Mouse (Mus musculus): ENCODE data around the gene Elp4. TPM values are rescaled to one million over a fixed set of nuclear protein-coding genes. Genes with fewer than 3 reads are reported as not detected.

The Elp4 gene
- polyA plus RNA-seq, 1 experiment from 2014 or later, result 56.5 TPM

DNA sequence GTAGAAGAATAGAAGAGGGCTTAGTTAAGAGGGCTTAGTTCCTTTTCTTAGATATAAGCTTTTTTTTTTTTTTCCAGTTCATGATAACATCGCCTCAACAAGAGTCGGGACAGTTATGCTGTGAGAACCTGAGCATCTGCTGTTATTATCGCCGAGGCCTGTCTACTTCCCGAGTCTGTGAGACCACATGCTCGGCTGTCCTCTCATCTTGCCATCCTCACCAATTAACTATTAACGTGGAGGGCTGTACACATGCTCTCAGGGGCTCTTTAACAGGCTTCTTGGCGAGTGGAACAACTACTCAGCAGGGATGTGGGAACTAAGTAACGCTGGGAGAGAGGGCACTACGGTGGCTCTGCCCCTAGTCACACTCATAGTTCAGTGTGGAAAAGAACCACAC is 99.9 kb downstream of the Elp4 start:
- no peaks in the 10 kb centered on the region for H3K27me3 ChIP-seq (ENCODE audit: control insufficient read depth, insufficient read depth, low read length)
- DNase-seq (ENCODE audit: low spot score) (no peak), ATAC-seq (replicated peaks; ENCODE audit: insufficient number of reproducible peaks, low FRiP score, low TSS enrichment, low read depth) (no peak)
- no peak overlapping the region for H3K4me2 ChIP-seq (ENCODE audit: low read depth, low read length)
- H3K4me1 ChIP-seq (ENCODE audit: control insufficient read depth, insufficient read depth, low read length), result no peaks in the 10 kb centered on the region
- H3K9me3 ChIP-seq (replicated peaks; ENCODE audit: control insufficient read depth, low read length), result no peaks in the 10 kb centered on the region
- H3K4me3 ChIP-seq (ENCODE audit: low read depth, low read length), result no peak overlapping the region
- H3K36me3 ChIP-seq (replicated peaks; ENCODE audit: control insufficient read depth, insufficient read depth, low read depth, low read length), result no peaks in the 10 kb centered on the region
- no peak overlapping the region for H3K27ac ChIP-seq (replicated peaks; ENCODE audit: low read depth, low read length)
- WGBS, result 51% methylated on average over 10 of the region's 10 CpGs
- H3K9ac ChIP-seq (replicated peaks; ENCODE audit: low read length), result no peak overlapping the region

DNA sequence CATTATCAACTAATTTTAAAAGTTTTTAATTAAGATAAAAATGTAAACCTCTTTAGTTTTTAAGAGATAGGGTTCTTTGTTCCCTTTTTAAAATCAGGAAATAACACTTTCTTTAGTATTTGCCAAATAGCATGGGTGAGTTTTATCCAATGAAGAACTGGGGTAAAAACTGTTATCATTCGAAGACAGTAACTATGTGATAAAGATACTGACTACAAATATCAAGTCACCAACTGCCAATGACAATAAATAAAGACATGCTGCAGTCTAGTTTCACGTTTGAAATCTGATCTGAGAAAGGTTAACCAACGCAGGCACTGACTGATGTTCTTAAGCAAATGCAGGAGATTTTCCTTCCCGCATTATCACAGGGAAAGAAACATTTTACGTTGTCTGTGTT is 100.9 kb downstream of the Elp4 start:
- Histone ChIP-seq H3K4me2 (ENCODE audit: low read depth, low read length) (no peak overlapping the region), H3K27ac (replicated peaks; ENCODE audit: low read depth, low read length) (no peak overlapping the region), H3K9me3 (replicated peaks; ENCODE audit: control insufficient read depth, low read length) (no peaks in the 10 kb centered on the region), H3K36me3 (replicated peaks; ENCODE audit: control insufficient read depth, insufficient read depth, low read depth, low read length) (no peaks in the 10 kb centered on the region), H3K27me3 (ENCODE audit: control insufficient read depth, insufficient read depth, low read length) (no peaks in the 10 kb centered on the region), H3K4me3 (ENCODE audit: low read depth, low read length) (no peak overlapping the region), H3K9ac (replicated peaks; ENCODE audit: low read length) (no peak overlapping the region), H3K4me1 (ENCODE audit: control insufficient read depth, insufficient read depth, low read length) (no peaks in the 10 kb centered on the region)
- DNase-seq (ENCODE audit: low spot score) (no peak), ATAC-seq (replicated peaks; ENCODE audit: insufficient number of reproducible peaks, low FRiP score, low TSS enrichment, low read depth) (no peak)
- WGBS, result 38% methylated on average over 5 of the region's 5 CpGs

DNA sequence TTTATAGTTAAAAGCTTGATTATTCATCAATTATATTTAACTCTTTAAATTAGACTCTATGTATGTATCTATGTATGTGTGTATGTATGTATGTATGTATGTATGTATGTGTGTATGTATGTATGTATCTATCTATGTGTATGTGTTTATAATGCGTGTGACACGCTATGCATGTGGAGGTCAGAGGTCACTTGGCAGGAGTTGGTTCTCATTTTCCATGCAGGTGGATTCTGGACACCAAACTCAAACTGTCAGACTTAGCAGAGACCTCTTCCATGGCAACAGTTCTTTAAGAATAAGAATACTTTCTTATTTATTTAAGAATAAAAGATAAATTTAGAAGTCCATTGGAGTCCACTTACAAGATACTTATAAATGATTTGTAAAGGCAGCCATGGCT is 101.5 kb downstream of the Elp4 start:
- Histone ChIP-seq H3K27me3 (ENCODE audit: control insufficient read depth, insufficient read depth, low read length) (no peaks in the 10 kb centered on the region), H3K4me2 (ENCODE audit: low read depth, low read length) (no peak overlapping the region), H3K27ac (replicated peaks; ENCODE audit: low read depth, low read length) (no peak overlapping the region), H3K4me1 (ENCODE audit: control insufficient read depth, insufficient read depth, low read length) (no peaks in the 10 kb centered on the region), H3K9ac (replicated peaks; ENCODE audit: low read length) (no peak overlapping the region), H3K9me3 (replicated peaks; ENCODE audit: control insufficient read depth, low read length) (no peaks in the 10 kb centered on the region), H3K36me3 (replicated peaks; ENCODE audit: control insufficient read depth, insufficient read depth, low read depth, low read length) (no peaks in the 10 kb centered on the region), H3K4me3 (ENCODE audit: low read depth, low read length) (no peak overlapping the region)
- ATAC-seq (replicated peaks; ENCODE audit: insufficient number of reproducible peaks, low FRiP score, low TSS enrichment, low read depth) (no peak), DNase-seq (ENCODE audit: low spot score) (no peak)
- WGBS, result 94% methylated on average over 2 of the region's 2 CpGs

DNA sequence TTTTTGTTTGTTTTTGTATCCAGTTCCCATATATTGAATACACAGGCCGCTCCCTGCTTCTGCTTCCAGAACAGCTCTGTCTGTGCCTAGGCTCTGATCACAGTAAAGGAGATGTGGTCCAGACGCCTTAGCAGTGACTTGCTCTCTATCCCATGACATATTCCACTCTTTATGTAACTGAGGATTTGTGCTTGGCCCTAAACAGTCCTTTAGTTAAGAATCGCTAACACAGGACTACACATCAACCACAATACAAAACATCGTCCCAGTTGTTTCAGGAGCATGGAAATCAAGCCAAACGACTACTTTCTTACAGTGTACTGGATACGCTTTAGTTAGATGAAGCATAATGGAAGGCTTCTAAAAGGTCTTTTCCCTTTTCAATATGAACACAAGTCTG is 102.8 kb downstream of the Elp4 start:
- Histone ChIP-seq H3K27ac (replicated peaks; ENCODE audit: low read depth, low read length) (no peak overlapping the region), H3K36me3 (replicated peaks; ENCODE audit: control insufficient read depth, insufficient read depth, low read depth, low read length) (no peaks in the 10 kb centered on the region), H3K4me3 (ENCODE audit: low read depth, low read length) (no peak overlapping the region), H3K9ac (replicated peaks; ENCODE audit: low read length) (no peak overlapping the region), H3K9me3 (replicated peaks; ENCODE audit: control insufficient read depth, low read length) (no peaks in the 10 kb centered on the region), H3K4me1 (ENCODE audit: control insufficient read depth, insufficient read depth, low read length) (no peaks in the 10 kb centered on the region), H3K4me2 (ENCODE audit: low read depth, low read length) (no peak overlapping the region), H3K27me3 (ENCODE audit: control insufficient read depth, insufficient read depth, low read length) (no peaks in the 10 kb centered on the region)
- ATAC-seq (replicated peaks; ENCODE audit: insufficient number of reproducible peaks, low FRiP score, low TSS enrichment, low read depth), result no peak
- 79% methylated on average over 6 of the region's 6 CpGs for WGBS
- DNase-seq (ENCODE audit: low spot score), result no peak

DNA sequence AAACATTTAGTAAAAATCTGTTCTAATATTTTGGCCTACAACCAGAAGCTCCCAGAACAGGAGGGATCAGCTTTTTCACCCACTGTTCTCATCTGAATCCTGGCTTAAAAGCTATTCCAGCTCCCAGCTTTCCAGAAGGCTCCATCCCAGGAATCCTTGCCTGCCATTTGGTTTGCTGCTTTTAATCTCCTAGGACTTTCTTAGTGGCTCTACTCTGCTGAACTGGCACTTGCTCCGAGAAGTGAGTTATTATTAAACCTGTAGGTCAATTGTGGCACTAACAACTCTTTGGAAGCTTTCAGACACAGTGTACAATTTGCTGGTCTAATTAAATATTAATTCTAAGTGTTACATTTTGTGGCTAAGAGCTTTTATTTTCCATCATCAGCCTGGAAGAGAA is 103.7 kb downstream of the Elp4 start:
- Histone ChIP-seq H3K4me3 (ENCODE audit: low read depth, low read length) (no peak overlapping the region), H3K36me3 (replicated peaks; ENCODE audit: control insufficient read depth, insufficient read depth, low read depth, low read length) (no peaks in the 10 kb centered on the region), H3K27ac (replicated peaks; ENCODE audit: low read depth, low read length) (no peak overlapping the region), H3K4me1 (ENCODE audit: control insufficient read depth, insufficient read depth, low read length) (no peaks in the 10 kb centered on the region), H3K27me3 (ENCODE audit: control insufficient read depth, insufficient read depth, low read length) (no peaks in the 10 kb centered on the region), H3K9ac (replicated peaks; ENCODE audit: low read length) (no peak overlapping the region), H3K4me2 (ENCODE audit: low read depth, low read length) (no peak overlapping the region), H3K9me3 (replicated peaks; ENCODE audit: control insufficient read depth, low read length) (no peaks in the 10 kb centered on the region)
- ATAC-seq (replicated peaks; ENCODE audit: insufficient number of reproducible peaks, low FRiP score, low TSS enrichment, low read depth) (no peak), DNase-seq (ENCODE audit: low spot score) (no peak)
- whole genome bisulfite sequencing, result 50% methylated on average over 1 of the region's 1 CpGs

DNA sequence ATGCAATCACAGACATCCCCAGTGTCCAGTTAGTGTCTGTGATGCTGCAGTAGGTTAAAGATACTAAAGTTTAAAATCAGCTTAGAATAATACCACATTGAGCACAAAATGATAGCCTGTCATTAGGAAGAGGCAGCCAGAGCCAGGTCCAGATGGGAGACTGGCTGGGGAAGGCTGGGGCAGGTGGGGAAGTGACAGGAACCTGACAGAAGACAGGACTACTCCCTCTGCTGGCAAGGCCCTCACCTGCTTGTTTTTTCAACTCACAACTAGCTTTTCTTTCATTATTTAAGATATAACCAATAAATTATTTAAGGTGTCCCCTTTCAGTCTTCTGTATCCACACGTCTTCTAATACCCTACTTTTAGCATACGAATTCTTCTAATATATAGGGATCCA is 104.5 kb downstream of the Elp4 start:
- Histone ChIP-seq H3K4me2 (ENCODE audit: low read depth, low read length) (no peak overlapping the region), H3K4me1 (ENCODE audit: control insufficient read depth, insufficient read depth, low read length) (no peaks in the 10 kb centered on the region), H3K9me3 (replicated peaks; ENCODE audit: control insufficient read depth, low read length) (no peaks in the 10 kb centered on the region), H3K9ac (replicated peaks; ENCODE audit: low read length) (no peak overlapping the region), H3K27me3 (ENCODE audit: control insufficient read depth, insufficient read depth, low read length) (no peaks in the 10 kb centered on the region), H3K27ac (replicated peaks; ENCODE audit: low read depth, low read length) (no peak overlapping the region), H3K4me3 (ENCODE audit: low read depth, low read length) (no peak overlapping the region), H3K36me3 (replicated peaks; ENCODE audit: control insufficient read depth, insufficient read depth, low read depth, low read length) (no peaks in the 10 kb centered on the region)
- DNase-seq (ENCODE audit: low spot score) (peak; percentile 23), ATAC-seq (replicated peaks; ENCODE audit: insufficient number of reproducible peaks, low FRiP score, low TSS enrichment, low read depth) (no peak)
- WGBS, result 69% methylated on average over 2 of the region's 2 CpGs

DNA sequence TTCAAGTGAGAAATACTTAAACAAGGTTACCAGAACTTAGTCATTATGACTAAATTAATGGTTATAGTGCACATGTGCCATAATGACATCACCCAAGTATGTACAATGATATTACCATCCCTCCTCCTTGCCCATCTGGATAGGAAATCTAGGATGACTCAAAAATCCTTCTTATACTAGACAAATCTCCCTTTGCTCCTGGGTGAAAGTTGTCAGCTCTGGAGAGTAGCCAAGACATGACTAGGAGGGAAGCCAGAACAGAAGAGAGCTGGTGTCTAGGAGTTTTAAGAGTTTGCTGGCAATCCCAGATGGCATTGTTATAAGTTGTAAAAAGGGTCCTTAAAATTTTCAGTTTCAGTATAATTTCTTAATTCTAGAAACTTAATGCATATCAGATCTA is 106.5 kb downstream of the Elp4 start:
- Histone ChIP-seq H3K36me3 (replicated peaks; ENCODE audit: control insufficient read depth, insufficient read depth, low read depth, low read length) (no peaks in the 10 kb centered on the region), H3K9ac (replicated peaks; ENCODE audit: low read length) (no peak overlapping the region), H3K9me3 (replicated peaks; ENCODE audit: control insufficient read depth, low read length) (no peaks in the 10 kb centered on the region), H3K4me1 (ENCODE audit: control insufficient read depth, insufficient read depth, low read length) (no peaks in the 10 kb centered on the region), H3K27ac (replicated peaks; ENCODE audit: low read depth, low read length) (no peak overlapping the region), H3K4me2 (ENCODE audit: low read depth, low read length) (no peak overlapping the region), H3K27me3 (ENCODE audit: control insufficient read depth, insufficient read depth, low read length) (no peaks in the 10 kb centered on the region), H3K4me3 (ENCODE audit: low read depth, low read length) (no peak overlapping the region)
- DNase-seq (ENCODE audit: low spot score), result no peak
- no peak for ATAC-seq (replicated peaks; ENCODE audit: insufficient number of reproducible peaks, low FRiP score, low TSS enrichment, low read depth)

DNA sequence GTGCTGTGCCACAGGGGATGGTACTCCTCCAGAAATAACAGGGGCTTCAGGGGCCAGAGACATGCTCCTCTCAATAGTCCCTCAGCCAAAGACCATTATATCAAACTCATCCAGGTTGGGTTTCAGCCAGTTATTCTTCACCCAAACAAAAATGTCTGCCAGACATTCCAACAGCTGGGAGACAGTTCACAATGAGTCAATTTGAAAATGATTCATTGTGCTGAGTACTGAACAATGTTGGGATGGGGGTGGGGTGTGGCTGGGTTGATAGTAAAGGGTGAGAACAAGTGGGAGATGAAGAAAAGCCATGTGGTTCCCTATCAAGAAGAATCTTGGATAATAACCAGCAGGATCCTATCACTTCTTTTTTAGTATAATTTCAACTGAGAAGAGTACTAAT is 108.3 kb downstream of the Elp4 start:
- H3K27me3 ChIP-seq (ENCODE audit: control insufficient read depth, insufficient read depth, low read length), result no peaks in the 10 kb centered on the region
- H3K4me3 ChIP-seq (ENCODE audit: low read depth, low read length), result no peak overlapping the region
- no peak overlapping the region for H3K9ac ChIP-seq (replicated peaks; ENCODE audit: low read length)
- DNase-seq (ENCODE audit: low spot score) (no peak), ATAC-seq (replicated peaks; ENCODE audit: insufficient number of reproducible peaks, low FRiP score, low TSS enrichment, low read depth) (no peak)
- H3K27ac ChIP-seq (replicated peaks; ENCODE audit: low read depth, low read length), result no peak overlapping the region
- H3K4me1 ChIP-seq (ENCODE audit: control insufficient read depth, insufficient read depth, low read length), result no peaks in the 10 kb centered on the region
- no peaks in the 10 kb centered on the region for H3K9me3 ChIP-seq (replicated peaks; ENCODE audit: control insufficient read depth, low read length)
- no peaks in the 10 kb centered on the region for H3K36me3 ChIP-seq (replicated peaks; ENCODE audit: control insufficient read depth, insufficient read depth, low read depth, low read length)
- H3K4me2 ChIP-seq (ENCODE audit: low read depth, low read length), result no peak overlapping the region

Data from embryonic facial prominence, embryonic 11.5 days (tissue).